Mouse (Mus musculus): ENCODE data around the gene Tnfrsf1b. TPM values are rescaled to one million over a fixed set of nuclear protein-coding genes. Genes with fewer than 3 reads are reported as not detected.

Gene Tnfrsf1b
- polyA plus RNA-seq, 1 experiment, result 3.9 TPM

- TF ChIP-seq CTCF (IDR thresholded peaks at IDR 0.05; ENCODE audit: low read depth, low read length) (no peak), EP300 (IDR thresholded peaks at IDR 0.05; ENCODE audit: insufficient read depth, low read depth, low read length) (no peak), POLR2A (IDR thresholded peaks at IDR 0.05; ENCODE audit: insufficient read depth, low read length) (no peak)
- Histone ChIP-seq H3K9me3 (replicated peaks; ENCODE audit: control insufficient read depth, insufficient read depth, low read length, poor library complexity, severe bottlenecking) (no peaks in the 10 kb centered on the region), H3K9ac (ENCODE audit: low read depth, poor library complexity, severe bottlenecking) (no peak overlapping the region), H3K27ac (ENCODE audit: insufficient read depth, low read length) (peak overlapping the region; percentile 66), H3K36me3 (ENCODE audit: control insufficient read depth, insufficient read depth, low read length, poor library complexity, severe bottlenecking) (no peaks in the 10 kb centered on the region), H3K27me3 (ENCODE audit: control insufficient read depth, insufficient read depth, low read length, poor library complexity, severe bottlenecking) (no peaks in the 10 kb centered on the region), H3K4me1 (ENCODE audit: control insufficient read depth, insufficient read depth, low read length) (peaks cover 1% of the 10 kb centered on the region), H3K4me3 (ENCODE audit: low read depth, low read length) (no peak overlapping the region)
Observed at GRCm38 (mm10) chr4:145215396-145215795, 31.3 kb downstream of the Tnfrsf1b start.

GRCm38 (mm10) chr4:145214786-145215174, 31.9 kb downstream of the Tnfrsf1b start:
- no peaks in the 10 kb centered on the region for H3K27me3 ChIP-seq (ENCODE audit: control insufficient read depth, insufficient read depth, low read length, poor library complexity, severe bottlenecking)
- H3K36me3 ChIP-seq (ENCODE audit: control insufficient read depth, insufficient read depth, low read length, poor library complexity, severe bottlenecking), result no peaks in the 10 kb centered on the region
- H3K9me3 ChIP-seq (replicated peaks; ENCODE audit: control insufficient read depth, insufficient read depth, low read length, poor library complexity, severe bottlenecking), result no peaks in the 10 kb centered on the region
- H3K9ac ChIP-seq (ENCODE audit: low read depth, poor library complexity, severe bottlenecking), result no peak overlapping the region
- peak overlapping the region; percentile 31 for H3K4me3 ChIP-seq (ENCODE audit: low read depth, low read length)
- peak; percentile 65; the same call in 1 of the 2 replicates for TF ChIP-seq EP300 (IDR thresholded peaks at IDR 0.05; ENCODE audit: insufficient read depth, low read depth, low read length)
- no peak for TF ChIP-seq CTCF (IDR thresholded peaks at IDR 0.05; ENCODE audit: low read depth, low read length)
- H3K4me1 ChIP-seq (ENCODE audit: control insufficient read depth, insufficient read depth, low read length), result peaks cover 1% of the 10 kb centered on the region
- peak overlapping the region; percentile 66 for H3K27ac ChIP-seq (ENCODE audit: insufficient read depth, low read length)

- Histone ChIP-seq H3K9ac (ENCODE audit: low read depth, poor library complexity, severe bottlenecking) (no peak overlapping the region), H3K9me3 (replicated peaks; ENCODE audit: control insufficient read depth, insufficient read depth, low read length, poor library complexity, severe bottlenecking) (no peaks in the 10 kb centered on the region), H3K4me1 (ENCODE audit: control insufficient read depth, insufficient read depth, low read length) (peaks cover 1% of the 10 kb centered on the region), H3K36me3 (ENCODE audit: control insufficient read depth, insufficient read depth, low read length, poor library complexity, severe bottlenecking) (no peaks in the 10 kb centered on the region), H3K27me3 (ENCODE audit: control insufficient read depth, insufficient read depth, low read length, poor library complexity, severe bottlenecking) (no peaks in the 10 kb centered on the region), H3K27ac (ENCODE audit: insufficient read depth, low read length) (peak overlapping the region; percentile 77), H3K4me3 (ENCODE audit: low read depth, low read length) (peak overlapping the region; percentile 31)
- TF ChIP-seq POLR2A (IDR thresholded peaks at IDR 0.05; ENCODE audit: insufficient read depth, low read length) (no peak), EP300 (IDR thresholded peaks at IDR 0.05; ENCODE audit: insufficient read depth, low read depth, low read length) (peak; percentile 59; the same call in 1 of the 2 replicates), CTCF (IDR thresholded peaks at IDR 0.05; ENCODE audit: low read depth, low read length) (peak; percentile 76)
Observed at GRCm38 (mm10) chr4:145213999-145214785, 32.5 kb downstream of the Tnfrsf1b start.

GRCm38 (mm10) chr4:145211076-145211475, 35.6 kb downstream of the Tnfrsf1b start:
- Histone ChIP-seq H3K4me1 (ENCODE audit: control insufficient read depth, insufficient read depth, low read length) (peaks cover 5% of the 10 kb centered on the region), H3K27ac (ENCODE audit: insufficient read depth, low read length) (peak overlapping the region; percentile 42; the same call in 1 of the 2 replicates), H3K36me3 (ENCODE audit: control insufficient read depth, insufficient read depth, low read length, poor library complexity, severe bottlenecking) (no peaks in the 10 kb centered on the region), H3K4me3 (ENCODE audit: low read depth, low read length) (no peak overlapping the region), H3K27me3 (ENCODE audit: control insufficient read depth, insufficient read depth, low read length, poor library complexity, severe bottlenecking) (no peaks in the 10 kb centered on the region), H3K9ac (ENCODE audit: low read depth, poor library complexity, severe bottlenecking) (no peak overlapping the region), H3K9me3 (replicated peaks; ENCODE audit: control insufficient read depth, insufficient read depth, low read length, poor library complexity, severe bottlenecking) (no peaks in the 10 kb centered on the region)
- no peak for TF ChIP-seq POLR2A (IDR thresholded peaks at IDR 0.05; ENCODE audit: insufficient read depth, low read length)
- no peak for TF ChIP-seq CTCF (IDR thresholded peaks at IDR 0.05; ENCODE audit: low read depth, low read length)
- TF ChIP-seq EP300 (IDR thresholded peaks at IDR 0.05; ENCODE audit: insufficient read depth, low read depth, low read length), result no peak

DNA sequence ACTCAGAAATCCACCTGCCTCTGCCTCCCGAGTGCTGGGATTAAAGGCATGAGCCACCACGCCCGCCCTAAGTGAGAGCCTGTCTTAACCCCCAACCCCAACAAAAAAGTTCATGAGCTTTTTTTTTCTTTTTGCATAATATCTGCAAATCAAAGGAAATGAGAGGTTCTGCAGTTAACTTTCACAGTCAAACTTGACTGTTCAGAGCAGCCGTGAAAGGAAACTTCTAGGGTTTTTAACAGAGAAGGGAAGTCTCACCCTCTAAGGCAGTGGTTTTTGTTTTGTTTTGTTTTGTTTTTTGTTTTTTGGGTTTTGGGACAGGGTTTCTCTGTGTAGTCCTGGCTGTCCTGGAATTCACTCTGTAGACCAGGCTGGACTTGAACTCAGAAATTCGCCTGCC, 36.1 kb downstream of the Tnfrsf1b start:
- H3K9me3 ChIP-seq (replicated peaks; ENCODE audit: control insufficient read depth, insufficient read depth, low read length, poor library complexity, severe bottlenecking), result no peaks in the 10 kb centered on the region
- H3K4me1 ChIP-seq (ENCODE audit: control insufficient read depth, insufficient read depth, low read length), result peaks cover 5% of the 10 kb centered on the region
- no peak overlapping the region for H3K4me3 ChIP-seq (ENCODE audit: low read depth, low read length)

DNA sequence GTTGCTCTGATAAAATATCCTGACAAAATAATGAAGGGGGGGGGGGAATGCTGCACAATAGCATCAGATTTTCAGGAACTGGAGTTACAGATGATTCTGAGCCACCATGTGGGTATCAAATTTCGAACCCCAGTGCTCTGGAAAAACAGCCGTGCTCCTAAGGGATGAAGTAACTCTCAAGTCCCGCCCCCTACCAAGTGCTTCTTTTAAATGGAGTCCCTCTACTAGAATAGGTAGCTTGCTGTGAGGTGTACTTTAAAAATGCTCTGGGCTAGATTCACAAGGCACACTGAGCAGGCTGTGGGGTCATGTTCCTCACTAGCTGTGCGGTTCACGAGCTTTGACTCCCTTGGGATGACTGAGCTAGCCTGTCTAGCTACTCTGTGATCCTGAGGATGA, 37.0 kb downstream of the Tnfrsf1b start:
- Histone ChIP-seq H3K27me3 (ENCODE audit: control insufficient read depth, insufficient read depth, low read length, poor library complexity, severe bottlenecking) (no peaks in the 10 kb centered on the region), H3K9me3 (replicated peaks; ENCODE audit: control insufficient read depth, insufficient read depth, low read length, poor library complexity, severe bottlenecking) (no peaks in the 10 kb centered on the region), H3K4me1 (ENCODE audit: control insufficient read depth, insufficient read depth, low read length) (peaks cover 5% of the 10 kb centered on the region), H3K36me3 (ENCODE audit: control insufficient read depth, insufficient read depth, low read length, poor library complexity, severe bottlenecking) (no peaks in the 10 kb centered on the region), H3K4me3 (ENCODE audit: low read depth, low read length) (no peak overlapping the region), H3K9ac (ENCODE audit: low read depth, poor library complexity, severe bottlenecking) (no peak overlapping the region), H3K27ac (ENCODE audit: insufficient read depth, low read length) (peak overlapping the region; percentile 97)
- no peak for TF ChIP-seq POLR2A (IDR thresholded peaks at IDR 0.05; ENCODE audit: insufficient read depth, low read length)
- TF ChIP-seq EP300 (IDR thresholded peaks at IDR 0.05; ENCODE audit: insufficient read depth, low read depth, low read length), result no peak
- TF ChIP-seq CTCF (IDR thresholded peaks at IDR 0.05; ENCODE audit: low read depth, low read length), result no peak

More for the DNA sequence above, 36.1 kb downstream of the Tnfrsf1b start:
- no peak overlapping the region for H3K27ac ChIP-seq (ENCODE audit: insufficient read depth, low read length)
- no peaks in the 10 kb centered on the region for H3K27me3 ChIP-seq (ENCODE audit: control insufficient read depth, insufficient read depth, low read length, poor library complexity, severe bottlenecking)
- TF ChIP-seq CTCF (IDR thresholded peaks at IDR 0.05; ENCODE audit: low read depth, low read length), result no peak
- TF ChIP-seq EP300 (IDR thresholded peaks at IDR 0.05; ENCODE audit: insufficient read depth, low read depth, low read length), result no peak
- H3K9ac ChIP-seq (ENCODE audit: low read depth, poor library complexity, severe bottlenecking), result no peak overlapping the region
- no peaks in the 10 kb centered on the region for H3K36me3 ChIP-seq (ENCODE audit: control insufficient read depth, insufficient read depth, low read length, poor library complexity, severe bottlenecking)

All from ES-Bruce4 (cell line).